In genomic region chr2:91602389-91602788, GRCm38 (mm10) we compare ENCODE assay signal across 14 mouse cellular contexts. TPM values are rescaled to one million over a fixed set of nuclear protein-coding genes. Genes with fewer than 3 reads are reported as not detected.
A peak's percentile ranks its signal among the peaks of the same experiment; 100 is the strongest.
DNase-seq lines count a peak whose midpoint lies in the region; ATAC-seq and TF ChIP-seq lines count a peak whose summit lies in the region.
"Had no signal": no experiment of that assay in that cellular context is flagged by ENCODE, and none has a peak within 500 bp of the region (broad histone marks: within the 10 kb centered on the region; RNA-seq: fewer than 3 reads in every experiment).

No protein-coding gene starts in this region.

- peak; percentile 7 for DNase-seq in kidney, adult 2 months
- DNase-seq in kidney, adult 18-20 months, result no peak
- DNase-seq in retina, embryonic 14.5 days (ENCODE audit: low spot score), result peak; percentile 23
- DNase-seq in retina, postnatal 1 day, result no peak
- DNase-seq in NIH3T3 (ENCODE audit: low read depth), result peak; percentile 36
- no peak for DNase-seq in heart, adult 11 months
- DNase-seq in embryo, embryonic 10.5 days (ENCODE audit: low spot score), result no peak
- DNase-seq: adrenal gland, postnatal 36 days; cerebellum, adult 9-10 months; kidney, postnatal 4 days; right cerebral cortex, adult 18-20 months had no signal

- TF ChIP-seq CTCF in kidney, adult 2 months (conservative IDR thresholded peaks at IDR 0.05; ENCODE audit: insufficient read depth, insufficient read length, low read depth, low read length), result no peak

- H3K27me3 ChIP-seq in kidney, adult 2 months (replicated peaks; ENCODE audit: control insufficient read depth, insufficient read depth, low read length), result no peaks in the 10 kb centered on the region
- H3K27me3 ChIP-seq: embryonic facial prominence, embryonic 15.5 days; limb, embryonic 12.5 days had no signal

- ATAC-seq in megakaryocyte progenitor cell, adult 5-6 weeks (replicated peaks; ENCODE audit: poor library complexity), result peak; percentile 70

- no peaks in the 10 kb centered on the region for H3K4me1 ChIP-seq in kidney, adult 2 months (ENCODE audit: control insufficient read depth, insufficient read depth, low read length)
- H3K4me1 ChIP-seq: embryonic facial prominence, embryonic 15.5 days; limb, embryonic 12.5 days had no signal

- no peak overlapping the region for H3K4me3 ChIP-seq in kidney, adult 2 months (ENCODE audit: insufficient read depth, low read depth, low read length)
- H3K4me3 ChIP-seq: embryonic facial prominence, embryonic 15.5 days; limb, embryonic 12.5 days had no signal

- peaks cover 5% of the 10 kb centered on the region for H3K36me3 ChIP-seq in kidney, adult 2 months (ENCODE audit: control insufficient read depth, insufficient read depth, low read length)

- no peak overlapping the region for H3K27ac ChIP-seq in kidney, adult 2 months (ENCODE audit: insufficient read depth, low read depth, low read length)
- H3K27ac ChIP-seq: embryonic facial prominence, embryonic 15.5 days; limb, embryonic 12.5 days had no signal

- WGBS in kidney, adult 2 months, result 92% methylated on average over 4 of the region's 4 CpGs

- no peak for TF ChIP-seq POLR2A in kidney, adult 2 months (IDR thresholded peaks at IDR 0.05; ENCODE audit: low read depth, low read length)

RNA-seq across cellular contexts. Expression of gene F2, which starts 33.8 kb away (rescaled TPM):
- 0.06 and 0.18 TPM in 2 replicates for polyA plus RNA-seq in kidney, adult 2 months (2012; rRNA removed)
- total RNA-seq in megakaryocyte progenitor cell, adult 5-6 weeks (2015), result not detected in 2 replicates
- total RNA-seq in megakaryocyte progenitor cell, adult 5-6 weeks (2017), result not detected in 2 replicates

RNA-seq across cellular contexts. Expression of gene Zfp408, which starts 47.2 kb away (rescaled TPM):
- polyA plus RNA-seq in kidney, adult 2 months (2012; rRNA removed), result 8.4 and 10.0 TPM in 2 replicates
- 4.9 and 5.2 TPM in 2 replicates for total RNA-seq in megakaryocyte progenitor cell, adult 5-6 weeks (2015)
- 9.2 and 11.1 TPM in 2 replicates for total RNA-seq in megakaryocyte progenitor cell, adult 5-6 weeks (2017)

RNA-seq across cellular contexts. Expression of gene Arhgap1, which starts 47.3 kb away (rescaled TPM):
- polyA plus RNA-seq in kidney, adult 2 months (2012; rRNA removed), result 90.2 and 91.6 TPM in 2 replicates
- 66.3 and 67.1 TPM in 2 replicates for total RNA-seq in megakaryocyte progenitor cell, adult 5-6 weeks (2015)
- 45.0 and 58.6 TPM in 2 replicates for total RNA-seq in megakaryocyte progenitor cell, adult 5-6 weeks (2017)

Comparison
In these comparisons a context has a peak if more than half of its experiments do, and no peak if none do; other contexts are left out.
1. DNase-seq: peak in kidney, adult 2 months (single experiment), retina, embryonic 14.5 days (single experiment) and NIH3T3 (single experiment); none in kidney, adult 18-20 months (single experiment), retina, postnatal 1 day (single experiment), heart, adult 11 months (single experiment) and embryo, embryonic 10.5 days (single experiment).